9 mouse cellular contexts compared by ENCODE assay signal in genomic region chrX:9221206-9221605, GRCm38 (mm10). TPM values are rescaled to one million over a fixed set of nuclear protein-coding genes. Genes with fewer than 3 reads are reported as not detected.
DNase-seq lines count a peak whose midpoint lies in the region; ATAC-seq and TF ChIP-seq lines count a peak whose summit lies in the region.
"Had no signal": no experiment of that assay in that cellular context is flagged by ENCODE, and none has a peak within 500 bp of the region (broad histone marks: within the 10 kb centered on the region; RNA-seq: fewer than 3 reads in every experiment).

No protein-coding gene starts in this region.

- H3K27me3 ChIP-seq in intestine, postnatal 0 days (replicated peaks; ENCODE audit: control insufficient read depth, insufficient read depth, low read length) = no peaks in the 10 kb centered on the region
- H3K27me3 ChIP-seq in intestine, embryonic 15.5 days (replicated peaks) = no peaks in the 10 kb centered on the region
- no peaks in the 10 kb centered on the region for H3K27me3 ChIP-seq in neural tube, embryonic 11.5 days (ENCODE audit: control insufficient read depth, insufficient read depth, low read length)
- H3K27me3 ChIP-seq: midbrain, embryonic 12.5 days had no signal

- no peaks in the 10 kb centered on the region for H3K4me1 ChIP-seq in intestine, postnatal 0 days (replicated peaks; ENCODE audit: control insufficient read depth, insufficient read depth, low read length)
- H3K4me1 ChIP-seq in intestine, embryonic 15.5 days (replicated peaks) = no peaks in the 10 kb centered on the region
- no peaks in the 10 kb centered on the region for H3K4me1 ChIP-seq in neural tube, embryonic 11.5 days (ENCODE audit: control insufficient read depth, insufficient read depth, low read length)
- H3K4me1 ChIP-seq: midbrain, embryonic 12.5 days had no signal

- H3K4me2 ChIP-seq in intestine, postnatal 0 days (replicated peaks; ENCODE audit: low read depth) = no peak overlapping the region
- H3K4me2 ChIP-seq in intestine, embryonic 15.5 days (replicated peaks) = no peak overlapping the region
- H3K4me2 ChIP-seq in neural tube, embryonic 11.5 days (ENCODE audit: low read depth) = no peak overlapping the region
- H3K4me2 ChIP-seq: midbrain, embryonic 12.5 days had no signal

- no peak for ATAC-seq in intestine, postnatal 0 days
- ATAC-seq in intestine, embryonic 15.5 days = no peak
- ATAC-seq in neural tube, embryonic 11.5 days (ENCODE audit: insufficient read depth, low FRiP score, low TSS enrichment) = no peak

- no peak overlapping the region for H3K9ac ChIP-seq in intestine, postnatal 0 days (ENCODE audit: low read depth, low read length)
- H3K9ac ChIP-seq in intestine, embryonic 15.5 days = no peak overlapping the region
- no peak overlapping the region for H3K9ac ChIP-seq in neural tube, embryonic 11.5 days (ENCODE audit: low read length)
- H3K9ac ChIP-seq: midbrain, embryonic 12.5 days had no signal

- intact Hi-C loops in left cerebral cortex, postnatal 4 days (cut with DNase I) = no loop called here

- no peaks in the 10 kb centered on the region for H3K9me3 ChIP-seq in intestine, postnatal 0 days (ENCODE audit: control insufficient read depth)
- H3K9me3 ChIP-seq in intestine, embryonic 15.5 days = no peaks in the 10 kb centered on the region
- H3K9me3 ChIP-seq in neural tube, embryonic 11.5 days (ENCODE audit: control insufficient read depth, low read length) = no peaks in the 10 kb centered on the region
- H3K9me3 ChIP-seq: midbrain, embryonic 12.5 days had no signal

- no peaks in the 10 kb centered on the region for H3K36me3 ChIP-seq in intestine, postnatal 0 days (ENCODE audit: control insufficient read depth, insufficient read depth)
- H3K36me3 ChIP-seq in intestine, embryonic 15.5 days = no peaks in the 10 kb centered on the region
- H3K36me3 ChIP-seq in neural tube, embryonic 11.5 days (ENCODE audit: control insufficient read depth, insufficient read depth, low read length) = no peaks in the 10 kb centered on the region
- H3K36me3 ChIP-seq: midbrain, embryonic 12.5 days had no signal

- DNase-seq in CD4-positive helper T cell, adult 2 months (ENCODE audit: low read depth, low spot score) = peak; percentile 59
- peak; percentile 7 for DNase-seq in Muller cell, postnatal 12 days (ENCODE audit: inconsistent ontology term)
- peak; percentile 63 for DNase-seq in embryo, embryonic 10.5 days (ENCODE audit: low spot score)
- peak; percentile 45 for DNase-seq in left cerebral cortex, postnatal 4 days
- DNase-seq in neural tube, embryonic 11.5 days (ENCODE audit: low spot score) = peak; percentile 34
- no peak for DNase-seq in layer of hippocampus, adult 8-10 months (ENCODE audit: low spot score in 2 of 2)

- TF ChIP-seq CTCF in intestine, postnatal 0 days (IDR thresholded peaks at IDR 0.05; ENCODE audit: low read depth) = peak; percentile 71

- 38% methylated on average over 6 of the region's 6 CpGs for WGBS in intestine, postnatal 0 days
- 35% methylated on average over 6 of the region's 6 CpGs for WGBS in intestine, embryonic 15.5 days
- 33% methylated on average over 6 of the region's 6 CpGs for WGBS in neural tube, embryonic 11.5 days

- H3K27ac ChIP-seq in intestine, postnatal 0 days (ENCODE audit: low read depth, low read length) = no peak overlapping the region
- no peak overlapping the region for H3K27ac ChIP-seq in intestine, embryonic 15.5 days
- H3K27ac ChIP-seq in neural tube, embryonic 11.5 days (ENCODE audit: low read depth, low read length) = no peak overlapping the region
- H3K27ac ChIP-seq: midbrain, embryonic 12.5 days had no signal

- H3K4me3 ChIP-seq in intestine, postnatal 0 days (ENCODE audit: low read depth, low read length) = no peak overlapping the region
- H3K4me3 ChIP-seq in intestine, embryonic 15.5 days (replicated peaks) = no peak overlapping the region
- no peak overlapping the region for H3K4me3 ChIP-seq in neural tube, embryonic 11.5 days (ENCODE audit: low read depth, low read length)
- H3K4me3 ChIP-seq: midbrain, embryonic 12.5 days had no signal

RNA-seq across cellular contexts. Expression of gene Lancl3, which starts 21.5 kb away (rescaled TPM):
- polyA plus RNA-seq in intestine, postnatal 0 days (2015; fragmentation: Nextera tagmentation; extraction: Ambion mirVana) = 0.46 and 0.65 TPM in 2 replicates
- polyA plus RNA-seq in intestine, embryonic 15.5 days (2015; fragmentation: Nextera tagmentation; extraction: Ambion mirVana) = 0.69 and 0.78 TPM in 2 replicates
- total RNA-seq in left cerebral cortex, postnatal 4 days (2021) = 10 to 100 TPM; 11.9 to 15.7 TPM
- 0.32 and 0.41 TPM in 2 replicates for polyA plus RNA-seq in neural tube, embryonic 11.5 days (2014; fragmentation: Nextera tagmentation; extraction: Ambion mirVana)
- 1 to 10 TPM; 5.0 to 6.1 (median 5.9) TPM for total RNA-seq in layer of hippocampus, adult 8-10 months (2022)

RNA-seq across cellular contexts. Expression of gene Gm14862, which starts 35.5 kb away (rescaled TPM):
- polyA plus RNA-seq in intestine, postnatal 0 days (2015; fragmentation: Nextera tagmentation; extraction: Ambion mirVana) = not detected in 2 replicates
- polyA plus RNA-seq in intestine, embryonic 15.5 days (2015; fragmentation: Nextera tagmentation; extraction: Ambion mirVana) = not detected in 2 replicates
- not detected for total RNA-seq in left cerebral cortex, postnatal 4 days (2021)
- not detected in 2 replicates for polyA plus RNA-seq in neural tube, embryonic 11.5 days (2014; fragmentation: Nextera tagmentation; extraction: Ambion mirVana)
- not detected for total RNA-seq in layer of hippocampus, adult 8-10 months (2022)

RNA-seq across cellular contexts. Expression of gene Xk, which starts 51.4 kb away (rescaled TPM):
- polyA plus RNA-seq in intestine, postnatal 0 days (2015; fragmentation: Nextera tagmentation; extraction: Ambion mirVana) = 6.7 TPM in 2 replicates
- 4.1 and 4.9 TPM in 2 replicates for polyA plus RNA-seq in intestine, embryonic 15.5 days (2015; fragmentation: Nextera tagmentation; extraction: Ambion mirVana)
- total RNA-seq in left cerebral cortex, postnatal 4 days (2021) = 10 to 100 TPM; 12.0 to 13.2 TPM
- 2.5 and 3.4 TPM in 2 replicates for polyA plus RNA-seq in neural tube, embryonic 11.5 days (2014; fragmentation: Nextera tagmentation; extraction: Ambion mirVana)
- 10 to 100 TPM; 12.5 to 19.7 (median 14.9) TPM for total RNA-seq in layer of hippocampus, adult 8-10 months (2022)

Comparison
In these comparisons a context has a peak if more than half of its experiments do, and no peak if none do; other contexts are left out.
1. DNase-seq: peak in CD4-positive helper T cell, adult 2 months (single experiment), Muller cell, postnatal 12 days (single experiment), embryo, embryonic 10.5 days (single experiment), left cerebral cortex, postnatal 4 days (single experiment) and neural tube, embryonic 11.5 days (single experiment); none in layer of hippocampus, adult 8-10 months (0 of 2).